Comparison of ENCODE assay signal across 8 mouse cellular contexts in the genomic region with DNA sequence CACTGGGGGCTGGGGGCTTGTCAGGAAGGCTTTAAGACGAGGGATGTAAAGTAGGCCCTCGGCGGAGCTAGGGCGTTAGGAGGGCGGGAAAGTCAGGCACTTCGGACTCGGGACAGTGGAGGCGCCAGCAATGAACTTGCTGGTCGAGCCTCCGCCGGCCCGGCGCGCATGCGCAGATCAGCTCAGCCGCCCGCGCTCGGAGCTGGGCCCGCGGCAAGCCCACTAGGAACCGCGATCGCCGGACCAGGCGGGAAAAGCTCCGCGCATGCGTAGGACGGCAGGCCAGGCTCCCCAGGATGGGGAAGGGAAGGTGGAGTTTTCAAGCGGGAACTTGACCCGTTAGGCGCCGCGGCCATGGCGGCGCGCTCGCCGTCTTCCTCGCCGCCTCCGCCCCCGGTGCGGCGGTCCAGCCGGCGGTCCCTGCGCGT. TPM values are rescaled to one million over a fixed set of nuclear protein-coding genes. Genes with fewer than 3 reads are reported as not detected.
DNase-seq lines count a peak whose midpoint lies in the region; ATAC-seq lines count a peak whose summit lies in the region.

Cntln (plus strand) TSS at position 199 of the 428 bp plus-strand sequence.

- H3K36me3 ChIP-seq in megakaryocyte, embryonic 14.5 days (replicated peaks; ENCODE audit: low read length) = peaks cover 6% of the 10 kb centered on the region

- H3K9me3 ChIP-seq in megakaryocyte, embryonic 14.5 days = no peaks in the 10 kb centered on the region

- peak; percentile 67 for ATAC-seq in inflammation-experienced regulatory T-cells, adult 6 months

- peak; percentile 96 to 97 for DNase-seq in adrenal gland, adult 18-20 months (ENCODE audit: low spot score in 2 of 2)
- DNase-seq in embryo, embryonic 10.5 days (ENCODE audit: low spot score) = peak; percentile 92
- DNase-seq in gastrocnemius, postnatal 14 days = peak; percentile 97
- peak; percentile 77 to 91 for DNase-seq in left cerebral cortex, adult 9 months (ENCODE audit: low spot score in 2 of 2)
- DNase-seq in right cerebral cortex, adult 2 months (ENCODE audit: low spot score in 2 of 2) = peak; percentile 87 to 92
- DNase-seq in urinary bladder, postnatal 10 days (ENCODE audit: low spot score) = peak; percentile 92

- H3K27me3 ChIP-seq in megakaryocyte, embryonic 14.5 days (replicated peaks) = no peaks in the 10 kb centered on the region

- H3K4me3 ChIP-seq in megakaryocyte, embryonic 14.5 days (replicated peaks) = peak within 1 kb of the TSS; percentile 96

- intact Hi-C loops in gastrocnemius, postnatal 14 days (cut with DNase I; ENCODE audit: low total_unique reads) = no loop called here

- peaks cover 23% of the 10 kb centered on the region for H3K4me1 ChIP-seq in megakaryocyte, embryonic 14.5 days

RNA-seq across cellular contexts. Expression of gene Cntln, which starts in this region (rescaled TPM):
- 1 to 10 TPM; 6.1 to 8.0 TPM for total RNA-seq in adrenal gland, adult 18-20 months (2021)
- 1 to 10 TPM; 3.5 to 4.0 TPM for total RNA-seq in gastrocnemius, postnatal 14 days (2021)
- polyA plus RNA-seq in inflammation-experienced regulatory T-cells, adult 6 months (2017; shearing (Covaris generic)) = 1 to 10 TPM; 3.8 to 6.2 (median 4.9) TPM
- 0.84 TPM in 1 of 2 replicates, not detected in the other for polyA plus RNA-seq in megakaryocyte, embryonic 14.5 days (2012; ENCODE audit: insufficient read depth, low replicate concordance)

Comparison
In these comparisons a context has a peak if more than half of its experiments do, and no peak if none do; other contexts are left out.
1. Peak in every context shown above with its lines: DNase-seq, ATAC-seq and H3K4me3 ChIP-seq.